In the genomic region with DNA sequence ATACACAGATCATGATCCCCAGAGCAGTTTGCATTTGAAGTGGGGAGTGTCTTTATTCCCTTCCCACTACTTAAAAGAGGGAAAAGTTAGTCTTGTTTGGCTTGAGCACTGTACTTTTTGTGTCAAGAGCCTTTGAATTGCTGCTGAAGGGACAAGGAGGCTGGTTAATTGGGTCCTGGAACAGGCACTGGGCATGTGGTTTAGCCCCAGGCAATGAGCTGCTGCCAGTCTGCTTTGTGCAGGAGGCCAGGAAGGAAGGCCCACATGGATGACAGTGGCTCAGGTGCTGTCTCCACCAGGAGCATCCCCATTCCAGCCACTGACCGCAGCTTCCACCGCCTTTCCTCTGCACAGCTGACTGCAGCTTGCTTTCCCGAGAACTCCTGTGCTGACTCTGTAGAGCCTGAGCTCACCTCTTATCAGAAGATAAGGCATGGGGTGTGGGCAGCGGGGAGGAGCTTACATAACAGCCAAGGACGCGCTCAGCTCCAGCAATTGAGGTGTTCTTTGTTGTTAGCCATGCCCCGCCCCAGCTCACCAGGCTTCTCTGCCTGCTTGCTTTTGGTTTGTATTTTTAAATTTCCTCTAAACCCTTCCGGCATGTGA, we compare ENCODE assay signal across 9 mouse cellular contexts. TPM values are rescaled to one million over a fixed set of nuclear protein-coding genes. Genes with fewer than 3 reads are reported as not detected.
A peak's percentile ranks its signal among the peaks of the same experiment; 100 is the strongest.
DNase-seq lines count a peak whose midpoint lies in the region; ATAC-seq and TF ChIP-seq lines count a peak whose summit lies in the region.
"Had no signal": no experiment of that assay in that cellular context is flagged by ENCODE, and none has a peak within 500 bp of the region (broad histone marks: within the 10 kb centered on the region; RNA-seq: fewer than 3 reads in every experiment).

No protein-coding gene starts in this region.

- 0 out of 2 replicates have a peak overlapping the region, but pooled peaks have one; percentile 14 for H3K9ac ChIP-seq in forebrain, embryonic 15.5 days (replicated peaks)
- H3K9ac ChIP-seq in intestine, postnatal 0 days (ENCODE audit: low read depth, low read length): no peak overlapping the region
- H3K9ac ChIP-seq in neural tube, embryonic 15.5 days (replicated peaks): no peak overlapping the region

- ATAC-seq in forebrain, embryonic 15.5 days (replicated peaks): no peak
- peak; percentile 91 for ATAC-seq in intestine, postnatal 0 days
- no peak for ATAC-seq in neural tube, embryonic 15.5 days (ENCODE audit: low FRiP score)
- ATAC-seq: Patski had no signal

- no peaks in the 10 kb centered on the region for H3K9me3 ChIP-seq in forebrain, embryonic 15.5 days
- H3K9me3 ChIP-seq in intestine, postnatal 0 days (ENCODE audit: control insufficient read depth): no peaks in the 10 kb centered on the region
- H3K9me3 ChIP-seq in neural tube, embryonic 15.5 days (replicated peaks): no peaks in the 10 kb centered on the region

- peaks cover 17% of the 10 kb centered on the region for H3K4me1 ChIP-seq in forebrain, embryonic 15.5 days
- no peaks in the 10 kb centered on the region for H3K4me1 ChIP-seq in intestine, postnatal 0 days (replicated peaks; ENCODE audit: control insufficient read depth, insufficient read depth, low read length)
- peaks cover 4% of the 10 kb centered on the region; the same call in 1 of the 2 replicates for H3K4me1 ChIP-seq in neural tube, embryonic 15.5 days

- no peak for TF ChIP-seq CTCF in left cerebral cortex, adult 2 months (IDR thresholded peaks at IDR 0.05)
- TF ChIP-seq CTCF in brain, embryonic 14.5 days (IDR thresholded peaks at IDR 0.05; ENCODE audit: borderline replicate concordance, extremely low read depth, insufficient read depth, insufficient read length): no peak
- no peak for TF ChIP-seq CTCF in intestine, postnatal 0 days (IDR thresholded peaks at IDR 0.05; ENCODE audit: low read depth)

- no peak overlapping the region for H3K4me2 ChIP-seq in forebrain, embryonic 15.5 days (replicated peaks)
- H3K4me2 ChIP-seq in intestine, postnatal 0 days (replicated peaks; ENCODE audit: low read depth): no peak overlapping the region
- no peak overlapping the region for H3K4me2 ChIP-seq in neural tube, embryonic 15.5 days

- H3K27ac ChIP-seq in left cerebral cortex, adult 2 months: peak overlapping the region; percentile 42; the same call in 1 of the 2 replicates
- peak overlapping the region; percentile 61 for H3K27ac ChIP-seq in forebrain, embryonic 15.5 days (replicated peaks)
- no peak overlapping the region for H3K27ac ChIP-seq in intestine, postnatal 0 days (ENCODE audit: low read depth, low read length)
- peak overlapping the region; percentile 49 for H3K27ac ChIP-seq in neural tube, embryonic 15.5 days (replicated peaks)

- no peaks in the 10 kb centered on the region; the same call in 1 of the 2 replicates for H3K36me3 ChIP-seq in forebrain, embryonic 15.5 days
- H3K36me3 ChIP-seq in intestine, postnatal 0 days (ENCODE audit: control insufficient read depth, insufficient read depth): peaks cover 13% of the 10 kb centered on the region
- no peaks in the 10 kb centered on the region for H3K36me3 ChIP-seq in neural tube, embryonic 15.5 days

- 28% methylated on average over 8 of the region's 8 CpGs for WGBS in forebrain, embryonic 15.5 days
- WGBS in intestine, postnatal 0 days: 25% methylated on average over 8 of the region's 8 CpGs
- WGBS in neural tube, embryonic 15.5 days: 27% methylated on average over 8 of the region's 8 CpGs

- H3K4me3 ChIP-seq in left cerebral cortex, adult 2 months: no peak overlapping the region
- no peak overlapping the region for H3K4me3 ChIP-seq in forebrain, embryonic 15.5 days
- no peak overlapping the region for H3K4me3 ChIP-seq in intestine, postnatal 0 days (ENCODE audit: low read depth, low read length)
- H3K4me3 ChIP-seq in neural tube, embryonic 15.5 days (replicated peaks): no peak overlapping the region

- no peak for DNase-seq in left cerebral cortex, adult 2 months (ENCODE audit: extremely low spot score in 1 of 2, low spot score in 2 of 2)
- DNase-seq in left cerebral cortex, adult 11 months (ENCODE audit: low spot score): no peak
- peak; percentile 83 for DNase-seq in brain, embryonic 14.5 days (ENCODE audit: low read depth)
- no peak for DNase-seq in right cerebral cortex, postnatal 25 days
- DNase-seq in frontal cortex, postnatal 10 days (ENCODE audit: low spot score in 2 of 2): no peak

- no peak for TF ChIP-seq POLR2A in brain, embryonic 14.5 days (IDR thresholded peaks at IDR 0.05; ENCODE audit: borderline replicate concordance, extremely low read depth, insufficient read depth, insufficient read length, poor library complexity, severe bottlenecking)

- intact Hi-C loops in left cerebral cortex, adult 2 months (cut with DNase I): no loop called here

- H3K27me3 ChIP-seq in forebrain, embryonic 15.5 days: no peaks in the 10 kb centered on the region
- H3K27me3 ChIP-seq in intestine, postnatal 0 days (replicated peaks; ENCODE audit: control insufficient read depth, insufficient read depth, low read length): no peaks in the 10 kb centered on the region
- H3K27me3 ChIP-seq in neural tube, embryonic 15.5 days (replicated peaks): no peaks in the 10 kb centered on the region
- H3K27me3 ChIP-seq: Patski had no signal

RNA-seq across cellular contexts. Expression of a gene that starts 50.0 kb away (rescaled TPM):
- 10 to 100 TPM; 53.5 to 59.9 TPM for total RNA-seq in left cerebral cortex, adult 2 months (2021)
- 36.0 and 52.4 TPM in 2 replicates for polyA plus RNA-seq in brain, embryonic 14.5 days (2012; rRNA removed)
- polyA plus RNA-seq in forebrain, embryonic 15.5 days (2015; fragmentation: Nextera tagmentation; extraction: Ambion mirVana): 32.2 and 35.4 TPM in 2 replicates
- 68.7 and 77.6 TPM in 2 replicates for polyA plus RNA-seq in intestine, postnatal 0 days (2015; fragmentation: Nextera tagmentation; extraction: Ambion mirVana)
- 33.5 and 41.7 TPM in 2 replicates for polyA plus RNA-seq in neural tube, embryonic 15.5 days (2015; fragmentation: Nextera tagmentation; extraction: Ambion mirVana)

RNA-seq across cellular contexts. Expression of a gene that starts 50.1 kb away (rescaled TPM):
- total RNA-seq in left cerebral cortex, adult 2 months (2021): 1,000 to 10,000 TPM in 1 of 2 experiments, 100 to 1,000 TPM in 1; 980 to 1,003 TPM
- polyA plus RNA-seq in brain, embryonic 14.5 days (2012; rRNA removed): 102 and 107 TPM in 2 replicates
- 95.0 and 102 TPM in 2 replicates for polyA plus RNA-seq in forebrain, embryonic 15.5 days (2015; fragmentation: Nextera tagmentation; extraction: Ambion mirVana)
- polyA plus RNA-seq in intestine, postnatal 0 days (2015; fragmentation: Nextera tagmentation; extraction: Ambion mirVana): 13.5 and 14.0 TPM in 2 replicates
- 146 and 156 TPM in 2 replicates for polyA plus RNA-seq in neural tube, embryonic 15.5 days (2015; fragmentation: Nextera tagmentation; extraction: Ambion mirVana)
